Mouse (Mus musculus): ENCODE data around the gene Tom1l2. TPM values are rescaled to one million over a fixed set of nuclear protein-coding genes. Genes with fewer than 3 reads are reported as not detected.

Gene Tom1l2
- total and polyA plus RNA-seq, 3 experiments, result 4.8 to 10.4 (median 10.4) TPM

DNA sequence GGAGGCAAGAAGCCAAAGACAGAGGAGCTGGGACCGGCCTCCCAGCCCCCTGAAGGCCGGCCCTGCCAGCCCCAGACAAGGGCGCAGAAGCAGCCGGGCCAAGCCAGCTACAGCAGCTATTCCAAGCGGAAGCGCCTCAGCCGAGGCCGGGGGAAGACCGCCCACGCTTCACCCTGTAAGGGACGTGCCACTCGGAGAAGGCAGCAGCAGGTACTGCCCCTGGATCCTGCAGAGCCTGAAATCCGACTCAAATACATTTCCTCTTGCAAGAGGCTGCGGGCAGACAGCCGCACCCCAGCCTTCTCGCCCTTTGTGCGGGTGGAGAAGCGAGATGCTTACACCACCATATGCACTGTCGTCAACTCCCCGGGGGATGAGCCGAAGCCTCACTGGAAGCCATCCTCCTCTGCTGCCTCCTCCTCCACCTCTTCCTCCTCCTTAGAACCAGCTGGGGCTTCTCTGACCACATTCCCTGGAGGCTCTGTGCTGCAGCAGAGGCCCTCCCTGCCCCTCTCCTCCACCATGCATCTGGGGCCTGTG is 163.1 kb downstream of the Tom1l2 start (continued):
- TF ChIP-seq ZC3H11A (IDR thresholded peaks at IDR 0.05; ENCODE audit: low read depth, low read length) (no peak), ETS1 (conservative IDR thresholded peaks at IDR 0.05; ENCODE audit: low read depth, low read length) (peak; percentile 76)

- H3K27ac ChIP-seq (ENCODE audit: insufficient read depth, low read depth), result no peak overlapping the region
- H3K9ac ChIP-seq (ENCODE audit: insufficient read depth, low read depth), result no peak overlapping the region
- peaks cover 51 to 100% of the 10 kb centered on the region in 2 experiments for H3K4me1 ChIP-seq (ENCODE audit: control insufficient read depth in 1 of 2, insufficient read depth in 2 of 2)
- dilution Hi-C loops (cut with MboI; ENCODE audit: extremely low pct_ligation_motif_present, extremely low pct_unique_long_range_greater_than_20kb, low sequenced_read_pairs) (no loop called here), in situ Hi-C loops (cut with MboI; ENCODE audit: low pct_ligation_motif_present, low pct_unique_long_range_greater_than_20kb, low sequenced_read_pairs) (loop anchor here (5.0 kb wide), 1 partner anchor 81 kb away; the partner anchor contains the start of gene Rai1)
- no peaks in the 10 kb centered on the region for H3K79me2 ChIP-seq (replicated peaks; ENCODE audit: control insufficient read depth, extremely low read depth, insufficient read depth, poor library complexity, severe bottlenecking)
- no peak for DNase-seq (ENCODE audit: extremely low read depth)
- no peaks in the 10 kb centered on the region for H3K9me3 ChIP-seq (replicated peaks; ENCODE audit: low read length)
- TF ChIP-seq MAX (IDR thresholded peaks at IDR 0.05; ENCODE audit: low read length), result no peak
- TF ChIP-seq PAX5 (IDR thresholded peaks at IDR 0.05; ENCODE audit: low read length), result no peak
- TF ChIP-seq MEF2A (IDR thresholded peaks at IDR 0.05; ENCODE audit: borderline replicate concordance, low read depth, low read length), result no peak
- no peak for TF ChIP-seq POLR2AphosphoS2 (IDR thresholded peaks at IDR 0.05; ENCODE audit: low read depth, low read length)
- no peak for TF ChIP-seq IRF4 (IDR thresholded peaks at IDR 0.05; ENCODE audit: low read depth, low read length)
- TF ChIP-seq EP300 (IDR thresholded peaks at IDR 0.05; ENCODE audit: low read length), result no peak
- no peak for TF ChIP-seq SMC3 (IDR thresholded peaks at IDR 0.05; ENCODE audit: low read depth, low read length)
- no peak for TF ChIP-seq ELF1 (IDR thresholded peaks at IDR 0.05; ENCODE audit: low read depth, low read length)
- no peak for TF ChIP-seq SIN3A (IDR thresholded peaks at IDR 0.05; ENCODE audit: low read length)
- TF ChIP-seq NELFE (IDR thresholded peaks at IDR 0.05; ENCODE audit: low read depth, low read length), result no peak
- no peak for TF ChIP-seq JUN (IDR thresholded peaks at IDR 0.05; ENCODE audit: insufficient read depth, low read depth, low read length)
- no peak for TF ChIP-seq ZC3H11A (IDR thresholded peaks at IDR 0.05; ENCODE audit: low read depth, low read length)
- no peak for TF ChIP-seq CTCF (conservative IDR thresholded peaks at IDR 0.05 in 1 of 2, IDR thresholded peaks at IDR 0.05 in 1 of 2; ENCODE audit: low read depth in 2 of 2, low read length in 2 of 2)
- no peak for TF ChIP-seq ZNF384 (IDR thresholded peaks at IDR 0.05; ENCODE audit: low read depth, low read length)
- no peaks in the 10 kb centered on the region for H3K27me3 ChIP-seq (replicated peaks)
- H3K4me3 ChIP-seq (replicated peaks in 1 of 3; ENCODE audit: low read depth in 2 of 3, low read length in 2 of 3, poor library complexity in 1 of 3), result no peak overlapping the region
- peaks cover 33 to 59% of the 10 kb centered on the region in 2 experiments for H3K36me3 ChIP-seq (replicated peaks in 1 of 2; ENCODE audit: control insufficient read depth in 1 of 2, insufficient read depth in 1 of 2, low read length in 1 of 2)
- no peak overlapping the region for H3K4me2 ChIP-seq (ENCODE audit: insufficient read depth, low read depth, poor library complexity, severe bottlenecking)
Observed at GRCm38 (mm10) chr11:60188275-60188853, 164.3 kb downstream of the Tom1l2 start.

DNA sequence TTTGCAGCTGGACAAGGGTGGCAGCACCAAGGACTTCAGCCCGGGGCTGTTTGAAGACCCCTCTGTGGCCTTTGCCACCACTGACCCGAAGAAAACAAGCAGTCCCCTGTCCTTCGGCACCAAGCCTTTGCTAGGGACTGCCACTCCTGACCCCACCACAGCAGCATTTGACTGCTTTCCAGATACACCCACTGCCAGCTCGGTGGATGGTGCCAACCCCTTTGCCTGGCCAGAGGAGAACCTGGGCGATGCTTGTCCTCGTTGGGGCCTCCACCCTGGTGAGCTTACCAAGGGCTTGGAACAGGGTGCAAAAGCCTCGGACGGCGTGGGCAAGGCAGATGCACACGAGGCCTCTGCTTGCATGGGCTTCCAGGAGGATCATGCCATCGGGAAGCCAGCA is 165.6 kb downstream of the Tom1l2 start:
- H3K4me3 ChIP-seq (replicated peaks in 1 of 3; ENCODE audit: low read depth in 2 of 3, low read length in 2 of 3, poor library complexity in 1 of 3), result no peak overlapping the region
- H3K27ac ChIP-seq (ENCODE audit: insufficient read depth, low read depth), result no peak overlapping the region
- DNase-seq (ENCODE audit: extremely low read depth), result no peak
- H3K4me1 ChIP-seq (ENCODE audit: control insufficient read depth in 1 of 2, insufficient read depth in 2 of 2), result peaks cover 44 to 89% of the 10 kb centered on the region in 2 experiments
- no peaks in the 10 kb centered on the region for H3K79me2 ChIP-seq (replicated peaks; ENCODE audit: control insufficient read depth, extremely low read depth, insufficient read depth, poor library complexity, severe bottlenecking)
- no peak for TF ChIP-seq MXI1 (IDR thresholded peaks at IDR 0.05; ENCODE audit: low read depth, low read length)
- no peak for TF ChIP-seq ELF1 (IDR thresholded peaks at IDR 0.05; ENCODE audit: low read depth, low read length)
- no peak for TF ChIP-seq MAFK (IDR thresholded peaks at IDR 0.05; ENCODE audit: insufficient replicate concordance, low read length)
- TF ChIP-seq RAD21 (IDR thresholded peaks at IDR 0.05; ENCODE audit: low read depth, low read length), result no peak
- no peak for TF ChIP-seq ZC3H11A (IDR thresholded peaks at IDR 0.05; ENCODE audit: low read depth, low read length)
- no peak for TF ChIP-seq SMC3 (IDR thresholded peaks at IDR 0.05; ENCODE audit: low read depth, low read length)
- no peak for TF ChIP-seq ZMIZ1 (IDR thresholded peaks at IDR 0.05; ENCODE audit: low read depth, low read length)
- TF ChIP-seq HCFC1 (IDR thresholded peaks at IDR 0.05; ENCODE audit: low read depth, low read length), result no peak
- no peak for TF ChIP-seq JUN (IDR thresholded peaks at IDR 0.05; ENCODE audit: insufficient read depth, low read depth, low read length)
- no peak for TF ChIP-seq CTCF (conservative IDR thresholded peaks at IDR 0.05 in 1 of 2, IDR thresholded peaks at IDR 0.05 in 1 of 2; ENCODE audit: low read depth in 2 of 2, low read length in 2 of 2)
- TF ChIP-seq UBTF (IDR thresholded peaks at IDR 0.05; ENCODE audit: low read depth, low read length), result no peak
- no peak for TF ChIP-seq POLR2A (IDR thresholded peaks at IDR 0.05; ENCODE audit: low read depth, low read length)
- TF ChIP-seq ETS1 (conservative IDR thresholded peaks at IDR 0.05; ENCODE audit: low read depth, low read length), result no peak
- H3K36me3 ChIP-seq (replicated peaks in 1 of 2; ENCODE audit: control insufficient read depth in 1 of 2, insufficient read depth in 1 of 2, low read length in 1 of 2), result peaks cover 33 to 57% of the 10 kb centered on the region in 2 experiments
- H3K9ac ChIP-seq (ENCODE audit: insufficient read depth, low read depth), result no peak overlapping the region
- dilution Hi-C loops (cut with MboI; ENCODE audit: extremely low pct_ligation_motif_present, extremely low pct_unique_long_range_greater_than_20kb, low sequenced_read_pairs), result no loop called here
- no peaks in the 10 kb centered on the region for H3K27me3 ChIP-seq (replicated peaks)
- no peaks in the 10 kb centered on the region for H3K9me3 ChIP-seq (replicated peaks; ENCODE audit: low read length)
- in situ Hi-C loops (cut with MboI; ENCODE audit: low pct_ligation_motif_present, low pct_unique_long_range_greater_than_20kb, low sequenced_read_pairs), result loop anchor here (5.0 kb wide), 1 partner anchor 80 kb away; the partner anchor contains the start of gene Rai1
- H3K4me2 ChIP-seq (ENCODE audit: insufficient read depth, low read depth, poor library complexity, severe bottlenecking), result no peak overlapping the region
